Mouse (Mus musculus) megakaryocyte-erythroid progenitor cell, adult 5-6 weeks (primary cell): Measurements from ENCODE around the gene Ythdf2. TPM values are rescaled to one million over a fixed set of nuclear protein-coding genes. Genes with fewer than 3 reads are reported as not detected.

Experiments
- ATAC-seq: replicated peaks from 2 replicates; pipeline ENCODE4 v1.8.0; 2016; ENCODE audit warnings: mild to moderate bottlenecking, inconsistent platforms; ENCODE audit not compliant: severe bottlenecking, poor library complexity, low FRiP score, low TSS enrichment
- total RNA-seq, 2 experiments: library from RNA; stranded (forward) in 1 of 2; stranded (reverse) in 1 of 2; fragments of 200-1000, 215-1000 nt in 1 of 2; fragments of >200 nt in 1 of 2; fragmentation: Nextera tagmentation in 1 of 2; gene quantifications; 2 replicates each; pipeline ENCODE4 v1.2.3; 2014 to 2017

Ythdf2 gene
- total RNA-seq, 2 experiments from 2014 or later: 54.6 to 61.7 TPM

DNA sequence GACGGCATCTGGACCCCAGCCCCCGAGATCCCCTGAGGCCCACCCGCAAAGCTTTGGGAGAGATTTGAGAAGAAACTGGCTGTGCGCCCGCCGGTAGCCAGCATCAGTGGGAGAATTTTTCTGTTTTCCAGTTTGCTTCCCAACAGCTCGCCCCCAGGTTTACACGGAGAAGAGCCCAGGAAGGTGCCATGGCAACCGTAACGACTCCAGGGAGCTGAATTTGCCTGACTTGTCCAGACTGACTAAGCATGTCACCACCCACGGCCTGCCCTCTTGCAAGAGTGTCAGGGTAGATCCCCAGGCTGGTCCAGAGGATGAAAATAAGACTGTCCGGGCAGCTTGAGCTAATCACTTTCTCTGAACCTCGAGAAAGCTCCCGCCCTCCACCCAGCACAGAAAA is 46.4 kb downstream of the Ythdf2 start:
- no peak for ATAC-seq

DNA sequence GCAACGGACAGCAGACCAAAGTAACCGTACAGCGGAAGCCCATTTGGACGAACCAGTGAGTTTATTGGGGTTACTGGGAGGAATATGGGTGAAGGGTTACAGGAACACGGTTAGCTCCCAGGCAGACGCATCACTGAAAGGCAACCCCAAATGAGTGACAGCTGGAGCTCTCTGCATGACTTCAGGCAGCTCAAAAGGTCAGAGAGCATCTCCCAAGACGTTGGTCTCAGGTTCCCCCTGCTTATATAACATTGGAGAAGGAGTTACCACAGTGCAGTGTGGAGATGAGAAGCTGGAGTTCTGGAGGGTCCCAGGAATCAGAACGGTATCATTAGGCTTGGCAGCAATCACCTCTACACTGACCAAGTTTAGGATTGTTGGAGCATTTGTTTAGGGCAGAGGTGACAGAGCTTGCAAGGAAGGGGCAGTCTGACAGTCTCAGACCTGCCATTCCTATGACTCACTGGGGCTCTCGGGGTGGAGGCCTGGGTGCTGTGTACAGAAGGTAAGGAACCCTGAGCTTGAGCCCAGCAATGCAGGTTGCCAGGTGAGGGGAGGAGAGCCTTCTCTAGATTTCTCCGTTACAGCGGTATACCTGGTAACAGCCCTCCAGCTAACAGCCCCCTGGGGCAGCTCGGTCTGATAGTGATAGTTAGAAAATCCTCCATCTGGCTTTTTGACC is 55.0 kb downstream of the Ythdf2 start:
- no peak for ATAC-seq

DNA sequence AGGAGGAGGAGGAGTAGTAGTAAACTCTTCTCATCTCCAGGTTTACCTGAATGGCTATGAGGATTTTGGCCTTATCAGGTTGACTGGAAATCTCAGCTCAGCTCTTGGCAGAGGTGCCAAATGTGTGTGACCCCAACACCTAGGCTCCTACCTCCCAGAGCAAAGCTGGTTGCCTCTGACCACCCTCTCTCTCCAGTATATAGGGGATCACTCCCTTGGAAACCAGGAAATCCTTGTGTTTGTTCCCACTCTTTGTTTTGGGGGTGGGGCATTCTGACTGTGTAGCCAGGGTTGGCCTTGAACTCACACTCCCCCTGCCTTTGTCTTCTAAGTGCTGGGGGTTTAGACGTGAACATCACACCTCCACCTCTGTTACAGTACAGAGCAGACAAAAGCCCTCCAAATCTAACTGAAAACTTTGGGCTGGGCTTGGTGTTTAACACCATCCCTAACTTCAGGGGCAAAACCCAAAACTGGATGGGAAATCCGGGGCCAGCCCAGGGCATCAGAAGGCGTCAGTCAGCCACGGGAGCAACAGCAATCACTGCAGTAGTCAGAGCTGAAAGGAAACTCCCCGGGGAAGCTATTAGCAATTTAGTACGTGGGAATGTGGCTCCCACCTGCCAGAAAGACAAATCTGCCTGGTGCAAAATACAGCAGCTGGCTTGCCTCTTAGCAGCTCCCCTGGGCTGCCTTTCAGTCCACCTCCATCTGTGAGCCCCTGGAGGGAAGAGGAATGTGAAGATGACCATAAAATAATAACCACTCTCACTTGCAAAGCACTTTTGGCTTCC is 57.0 kb downstream of the Ythdf2 start:
- no peak for ATAC-seq

DNA sequence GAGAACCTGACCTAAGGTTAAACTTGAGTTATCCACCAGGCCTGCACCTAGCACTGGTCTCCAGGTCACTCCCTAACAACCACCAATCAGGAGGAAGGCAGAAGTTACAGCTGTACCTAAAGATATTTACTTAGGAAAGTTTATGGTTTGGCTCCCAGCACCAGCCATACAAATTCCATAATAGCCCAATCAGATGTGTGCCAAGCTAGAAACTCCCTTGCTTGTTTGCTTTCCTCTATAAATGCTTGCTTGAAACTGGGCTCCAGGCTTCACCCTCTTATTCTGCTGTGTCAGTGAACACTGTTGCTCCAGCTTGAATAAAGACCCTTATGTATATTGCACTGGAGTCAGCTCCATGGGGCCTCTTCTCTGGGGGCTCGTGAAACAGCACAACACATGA is 60.4 kb downstream of the Ythdf2 start:
- no peak for ATAC-seq

DNA sequence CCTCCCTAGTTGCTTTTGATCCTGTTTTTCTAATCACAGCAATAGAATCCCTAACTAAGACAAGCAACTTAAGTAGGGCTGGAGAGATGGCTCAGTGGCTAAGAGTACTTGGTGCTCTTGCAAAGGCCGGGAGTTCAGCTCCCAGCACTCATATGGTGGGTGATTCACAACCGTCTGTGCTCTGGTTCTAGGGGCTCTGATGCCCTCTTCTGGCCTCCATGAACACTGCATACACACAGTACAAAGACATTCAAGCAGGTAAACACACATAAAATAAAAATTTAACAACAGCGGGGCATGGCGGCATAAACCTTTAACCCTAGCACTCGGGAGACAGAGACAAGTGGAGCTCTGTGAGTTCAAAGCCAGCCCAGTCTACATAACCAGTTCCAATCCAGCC is 65.9 kb downstream of the Ythdf2 start:
- no peak for ATAC-seq

DNA sequence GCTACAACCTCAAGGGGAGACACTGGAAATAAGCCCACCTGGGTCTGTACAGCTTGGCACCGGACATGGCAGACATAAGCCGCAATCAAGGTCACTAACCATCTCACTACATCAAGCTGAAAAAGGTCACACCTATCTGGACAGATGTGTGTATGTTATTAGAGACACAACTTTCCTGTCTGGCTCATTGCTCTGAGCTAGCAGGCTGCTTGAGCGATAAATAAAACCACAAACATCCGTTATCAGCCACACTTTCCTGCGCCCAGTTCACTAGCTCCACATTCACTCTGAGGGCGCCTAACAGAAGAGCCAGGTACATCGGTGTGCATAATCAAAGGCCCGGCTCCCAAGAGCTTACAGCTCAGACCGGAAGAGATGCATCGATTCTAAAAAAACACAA is 67.0 kb downstream of the Ythdf2 start:
- ATAC-seq: peak; percentile 78

DNA sequence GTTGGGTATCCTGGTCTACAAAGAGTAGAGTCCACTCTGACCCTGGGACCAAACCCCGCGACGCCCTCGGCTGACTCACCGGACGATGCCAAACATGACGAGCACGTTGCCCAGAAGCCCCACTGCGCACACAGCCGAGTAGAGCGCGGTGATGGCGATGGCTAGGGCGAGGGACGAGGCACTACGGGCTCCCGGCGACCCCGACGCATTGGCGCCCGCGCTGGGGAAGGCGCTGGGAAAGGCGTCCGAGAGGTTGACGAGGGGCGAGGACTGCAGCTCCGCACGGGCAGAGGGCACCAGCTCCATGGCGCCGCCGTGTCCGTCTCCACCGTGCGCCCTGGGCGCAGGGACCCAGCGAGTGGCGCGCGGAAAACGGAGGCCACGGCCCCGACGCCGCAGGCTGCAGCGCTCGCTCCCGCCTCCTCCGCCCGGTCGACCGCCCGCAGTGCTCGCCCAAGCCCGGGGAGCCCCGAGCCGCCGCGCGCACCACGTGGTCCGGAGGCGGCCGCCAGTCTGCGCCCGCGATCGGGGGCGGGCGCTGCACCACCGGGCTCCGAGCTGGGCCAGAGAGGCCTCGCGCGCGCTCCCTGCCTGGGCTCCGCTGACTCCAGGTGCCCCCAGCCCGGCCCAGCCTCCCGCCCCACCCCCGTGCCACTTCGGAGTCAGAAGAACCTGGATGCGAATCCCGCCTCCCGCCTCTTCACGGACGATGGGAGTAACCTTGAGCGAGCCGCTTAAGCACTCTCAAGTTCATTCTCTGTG is 67.8 kb downstream of the Ythdf2 start, which contains the start of gene Oprd1:
Gene Oprd1 (minus strand): TSS at position 407 of the 762 bp plus-strand sequence.
- ATAC-seq: no peak

DNA sequence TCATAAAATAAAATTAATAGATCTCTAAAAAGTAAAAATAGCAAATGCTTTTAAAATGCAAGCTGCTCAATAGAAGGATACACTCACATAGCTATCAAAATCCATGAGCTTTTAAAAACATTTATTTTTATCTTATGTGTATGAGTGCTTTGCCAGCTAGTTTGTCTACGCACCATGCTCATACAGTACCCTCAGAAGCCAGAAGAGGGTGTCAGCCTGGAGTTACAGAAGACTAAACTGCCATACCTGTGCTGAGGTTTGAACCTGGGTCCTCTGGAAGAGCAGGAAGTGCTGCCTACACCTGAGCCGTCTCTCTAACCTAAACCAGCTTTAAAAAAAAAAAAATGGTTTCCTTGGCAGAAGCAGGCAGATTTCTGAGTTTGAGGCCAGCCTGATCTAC is 73.5 kb downstream of the Ythdf2 start:
- ATAC-seq: no peak

DNA sequence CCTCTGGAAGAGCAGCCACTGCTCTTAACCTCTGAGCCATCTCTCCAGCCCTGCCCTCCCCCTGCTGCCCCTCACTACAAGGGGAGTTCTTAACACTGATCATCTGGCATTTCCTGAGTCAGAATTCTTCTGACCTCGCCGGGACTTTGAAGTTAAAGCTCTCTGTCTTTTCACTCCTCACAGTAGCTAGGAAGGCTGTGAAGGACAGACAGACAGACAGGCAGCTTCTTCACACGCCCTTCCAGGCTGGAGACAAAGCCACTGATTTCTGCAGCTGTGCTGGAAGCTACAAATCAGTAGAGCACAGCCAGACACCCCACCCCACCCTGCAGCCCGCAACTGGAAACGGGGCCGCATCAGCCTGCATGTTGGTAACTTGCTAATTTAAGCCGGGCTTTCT is 75.1 kb downstream of the Ythdf2 start:
- ATAC-seq: no peak

Other genes with a start within 250 kb of the Ythdf2 start
- gene Gm10300, start 137.6 kb downstream of the Ythdf2 start, total RNA-seq (2014; fragmentation: Nextera tagmentation): 1.8 TPM in 1 of 2 replicates, not detected in the other
- gene Gm10300, start 137.6 kb downstream of the Ythdf2 start, total RNA-seq (2017): 0.99 and 3.7 TPM in 2 replicates
- gene Epb41, start 137.0 kb downstream of the Ythdf2 start, total RNA-seq (2014; fragmentation: Nextera tagmentation): 92.6 and 109 TPM in 2 replicates
- gene Epb41, start 137.0 kb downstream of the Ythdf2 start, total RNA-seq (2017): 74.2 and 82.1 TPM in 2 replicates
- not detected in 2 replicates for gene Oprd1, start 67.8 kb downstream of the Ythdf2 start, total RNA-seq (2014; fragmentation: Nextera tagmentation)
- not detected in 2 replicates for gene Oprd1, start 67.8 kb downstream of the Ythdf2 start, total RNA-seq (2017)
- 24.1 and 37.8 TPM in 2 replicates for gene Gmeb1, start 49.3 kb upstream of the Ythdf2 start, total RNA-seq (2014; fragmentation: Nextera tagmentation)
- 22.0 and 25.1 TPM in 2 replicates for gene Gmeb1, start 49.3 kb upstream of the Ythdf2 start, total RNA-seq (2017)
- gene Taf12, start 62.1 kb upstream of the Ythdf2 start, total RNA-seq (2014; fragmentation: Nextera tagmentation): 46.1 and 55.7 TPM in 2 replicates
- 71.5 and 106 TPM in 2 replicates for gene Taf12, start 62.1 kb upstream of the Ythdf2 start, total RNA-seq (2017)
- not detected in 2 replicates for gene Rab42, start 91.1 kb upstream of the Ythdf2 start, total RNA-seq (2014; fragmentation: Nextera tagmentation)
- not detected in 2 replicates for gene Rab42, start 91.1 kb upstream of the Ythdf2 start, total RNA-seq (2017)
- 42.1 and 56.8 TPM in 2 replicates for gene Trnau1ap, start 117.2 kb upstream of the Ythdf2 start, total RNA-seq (2014; fragmentation: Nextera tagmentation)
- 52.0 and 57.9 TPM in 2 replicates for gene Trnau1ap, start 117.2 kb upstream of the Ythdf2 start, total RNA-seq (2017)
- 70.1 and 82.4 TPM in 2 replicates for gene Rcc1, start 141.3 kb upstream of the Ythdf2 start, total RNA-seq (2014; fragmentation: Nextera tagmentation)
- 40.0 and 64.8 TPM in 2 replicates for gene Rcc1, start 141.3 kb upstream of the Ythdf2 start, total RNA-seq (2017)
- gene Phactr4, start 210.2 kb upstream of the Ythdf2 start, total RNA-seq (2014; fragmentation: Nextera tagmentation): 67.0 and 72.8 TPM in 2 replicates
- 19.5 and 26.5 TPM in 2 replicates for gene Phactr4, start 210.2 kb upstream of the Ythdf2 start, total RNA-seq (2017)